Mouse (Mus musculus): ENCODE measurements at regions not wholly inside any gene's neighbourhood (a gene's known extent, or its start where the extent isn't known, plus 50 kb on each side); places are given as distances from the start of the nearest gene placed in this dataset.

DNA sequence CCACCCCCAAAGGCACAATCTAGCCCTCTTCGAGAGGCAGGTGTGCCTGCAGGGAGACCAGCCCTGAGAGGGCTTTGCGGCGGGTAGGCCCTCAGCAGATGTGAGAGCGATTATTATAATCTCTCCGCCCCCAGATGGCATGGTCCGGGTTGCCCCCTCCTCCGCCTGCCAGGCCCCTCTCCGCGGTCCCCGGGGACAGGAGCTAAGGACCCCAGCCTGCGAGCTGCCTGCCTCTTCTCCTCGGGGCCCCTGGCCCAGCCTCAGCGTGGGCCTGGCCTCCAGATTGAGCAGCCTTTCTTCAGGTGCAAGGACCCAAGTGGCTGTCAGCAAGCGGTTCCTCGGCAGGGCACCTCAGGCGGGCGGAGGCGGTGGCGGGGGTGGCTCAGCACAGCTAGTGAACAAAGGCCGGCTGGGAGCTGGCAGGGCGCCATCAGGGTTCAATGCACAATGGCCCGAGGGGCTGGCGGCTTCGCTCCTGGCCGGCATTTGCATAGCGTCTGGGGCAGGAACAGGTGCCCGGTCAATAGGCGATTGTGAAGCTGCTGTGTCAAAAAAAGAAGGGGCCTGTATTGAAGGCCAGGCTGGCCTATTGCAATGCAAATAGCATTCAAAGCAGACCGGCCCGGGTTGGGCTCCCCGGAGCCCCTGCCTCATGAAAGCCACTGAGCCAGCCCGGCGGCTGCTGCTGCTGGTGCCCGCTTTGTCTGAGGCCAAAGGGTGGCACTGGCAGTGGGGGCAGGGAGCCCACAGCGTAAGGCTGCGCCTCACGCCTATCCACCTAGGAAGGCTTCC is 141.1 kb upstream of the Zmiz1 start:
- peak; percentile 86 to 91 for DNase-seq (ENCODE audit: low spot score in 2 of 2)

DNA sequence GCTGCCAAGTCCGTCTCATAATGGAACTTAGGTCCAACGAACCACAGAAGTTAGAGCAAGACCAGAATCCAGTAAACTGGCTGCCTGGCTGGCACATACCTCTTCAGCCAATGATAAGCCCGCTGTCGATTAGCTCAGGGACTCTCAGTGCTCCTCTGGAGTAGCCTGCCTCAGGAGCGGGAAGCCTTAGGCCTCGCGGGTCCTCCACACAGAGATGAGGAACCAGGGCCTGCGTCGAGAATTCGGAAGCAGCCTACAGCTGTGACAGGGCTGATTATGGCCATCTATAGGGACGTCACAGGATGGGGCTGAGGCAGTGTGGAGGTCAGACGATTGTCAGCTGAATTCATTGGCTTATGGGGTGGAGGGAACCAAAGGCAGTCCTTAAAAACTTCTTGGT is 140.1 kb upstream of the Zmiz1 start:
- no peak for DNase-seq (ENCODE audit: low spot score in 2 of 2)

GRCm38 (mm10) chr14:25320141-25320540 is 138.8 kb upstream of the Zmiz1 start:
- peak in 1 of 2 experiments; percentile 47 for DNase-seq (ENCODE audit: low spot score in 2 of 2)

DNA sequence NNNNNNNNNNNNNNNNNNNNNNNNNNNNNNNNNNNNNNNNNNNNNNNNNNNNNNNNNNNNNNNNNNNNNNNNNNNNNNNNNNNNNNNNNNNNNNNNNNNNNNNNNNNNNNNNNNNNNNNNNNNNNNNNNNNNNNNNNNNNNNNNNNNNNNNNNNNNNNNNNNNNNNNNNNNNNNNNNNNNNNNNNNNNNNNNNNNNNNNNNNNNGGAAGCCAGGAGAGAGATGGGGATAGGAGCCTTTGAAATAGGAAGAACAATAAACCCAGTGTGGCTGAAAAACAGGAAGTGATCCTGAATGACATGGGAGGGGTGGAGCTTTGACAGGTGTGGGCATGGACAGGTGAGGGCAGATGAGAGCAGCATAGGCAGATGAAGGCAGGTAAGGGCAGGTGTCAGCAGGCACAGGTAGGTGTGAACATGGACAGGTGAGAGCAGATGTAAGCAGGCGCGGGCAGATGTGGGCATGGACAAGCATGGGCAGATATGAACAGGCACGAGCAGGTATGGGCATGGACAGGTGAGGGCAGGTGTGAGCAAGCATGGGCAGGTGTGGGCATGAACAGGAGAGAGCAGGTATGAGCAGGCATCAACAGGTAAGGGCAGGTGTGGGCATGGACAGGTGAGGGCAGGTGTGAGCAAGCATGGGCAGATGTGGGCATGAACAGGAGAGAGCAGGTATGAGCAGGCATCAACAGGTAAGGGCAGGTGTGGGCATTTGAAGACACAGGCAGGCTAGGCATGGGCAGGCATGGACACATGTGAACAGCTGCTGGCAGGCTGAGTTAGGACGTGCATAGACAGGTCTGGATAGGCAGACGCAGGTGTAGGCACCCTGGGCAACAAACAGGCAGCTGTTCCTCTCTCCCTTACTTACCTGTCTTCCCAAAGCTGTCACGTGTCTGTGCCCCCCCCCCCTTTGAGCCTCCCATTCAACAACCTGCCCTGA is 135.2 kb upstream of the Zmiz1 start:
- no peak for DNase-seq (ENCODE audit: low spot score in 2 of 2)

DNA sequence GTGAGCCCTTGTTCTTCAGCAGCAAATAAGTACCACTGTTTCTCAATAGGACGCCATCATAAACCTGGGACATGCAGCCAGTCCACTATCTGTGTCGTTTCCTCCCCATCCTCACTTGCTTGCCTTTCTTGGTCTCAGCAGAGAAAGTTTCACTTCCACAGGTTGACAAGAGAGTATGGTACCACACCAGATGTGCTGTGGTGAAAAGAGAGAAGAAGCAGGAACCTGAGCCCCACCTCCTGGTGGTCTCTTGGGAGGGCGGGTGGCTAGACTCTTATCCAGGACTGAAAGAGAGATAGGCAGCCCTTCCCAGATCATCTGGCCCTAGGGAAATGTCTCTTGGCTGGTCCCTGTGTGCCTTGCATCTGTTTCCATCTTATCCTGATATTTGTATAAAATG is 133.1 kb upstream of the Zmiz1 start:
- DNase-seq (ENCODE audit: low spot score in 2 of 2), result no peak

DNA sequence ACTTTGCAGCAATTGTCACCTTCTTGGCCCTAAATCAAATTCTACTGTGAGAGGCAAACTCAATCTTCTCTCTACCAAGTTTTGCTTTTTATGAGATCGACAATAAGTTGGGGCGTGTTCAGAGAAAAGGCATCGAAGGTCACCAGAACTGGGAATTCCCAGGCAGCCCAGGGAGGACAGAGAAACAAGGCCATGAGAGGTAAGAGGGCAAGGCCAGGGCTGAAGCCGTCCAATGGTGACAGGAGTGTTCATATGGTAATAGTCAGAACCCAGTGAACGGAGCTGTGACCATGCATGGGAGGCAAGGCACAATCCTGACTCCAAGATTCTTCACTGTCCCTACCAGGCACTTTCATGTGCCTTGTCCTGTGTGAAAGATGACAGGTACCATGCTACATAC is 130.8 kb upstream of the Zmiz1 start:
- DNase-seq (ENCODE audit: low spot score in 2 of 2), result no peak

- no peak for DNase-seq (ENCODE audit: low spot score in 2 of 2)
Observed at GRCm38 (mm10) chr14:25334186-25334585, 124.8 kb upstream of the Zmiz1 start.

DNA sequence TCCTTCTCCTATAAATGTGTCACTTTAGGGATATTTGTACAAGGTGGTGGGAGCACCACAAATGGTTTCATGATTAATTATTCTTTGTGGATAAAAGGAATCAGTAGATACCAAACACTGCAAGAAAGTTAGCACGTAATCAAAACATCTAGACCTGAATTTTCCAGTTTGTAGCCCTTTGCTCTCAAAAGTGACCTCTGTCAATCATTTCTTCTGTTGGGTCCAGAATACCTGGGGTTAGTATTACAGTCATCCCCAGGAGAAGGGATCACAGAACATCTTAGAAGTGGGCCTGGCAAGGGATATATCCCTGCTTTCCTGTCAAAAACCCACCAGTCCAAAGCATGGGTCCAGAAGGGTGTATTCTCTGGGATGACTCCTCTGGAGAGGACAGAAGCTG is 122.1 kb upstream of the Zmiz1 start:
- DNase-seq (ENCODE audit: low spot score in 2 of 2), result no peak

- DNase-seq (ENCODE audit: low spot score in 2 of 2), result no peak
Observed at GRCm38 (mm10) chr14:25338404-25339051, 120.5 kb upstream of the Zmiz1 start.

GRCm38 (mm10) chr14:25340845-25341244 is 118.1 kb upstream of the Zmiz1 start:
- DNase-seq (ENCODE audit: low spot score in 2 of 2), result no peak

DNA sequence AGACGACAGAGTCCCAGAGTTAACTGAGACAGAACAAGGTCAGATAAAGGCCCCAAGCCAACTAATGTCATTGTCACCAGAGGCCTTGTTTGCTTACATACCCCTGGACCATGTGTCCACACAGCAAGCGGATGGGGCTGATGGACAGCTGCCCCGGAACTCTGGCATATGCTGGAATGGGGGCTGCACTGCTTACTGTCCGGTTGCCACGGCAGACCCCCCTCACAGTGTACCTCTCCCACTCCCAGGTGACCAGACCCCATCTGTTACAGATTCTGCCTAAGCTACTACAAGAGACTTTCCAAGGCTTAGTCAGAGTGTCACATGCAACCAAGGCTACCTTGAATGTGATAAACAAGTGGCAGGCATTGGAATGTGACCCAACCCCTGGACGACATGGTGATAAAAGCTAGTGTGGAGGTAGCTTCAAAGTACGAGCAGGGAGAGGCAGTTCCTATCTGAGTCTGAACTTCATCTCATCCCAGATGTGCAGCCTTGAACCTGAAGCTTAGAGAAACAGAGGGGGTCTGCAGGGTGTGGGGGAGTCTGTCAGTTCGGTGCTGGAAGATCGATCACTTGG is 117.0 kb upstream of the Zmiz1 start:
- DNase-seq (ENCODE audit: low spot score in 2 of 2), result no peak

DNA sequence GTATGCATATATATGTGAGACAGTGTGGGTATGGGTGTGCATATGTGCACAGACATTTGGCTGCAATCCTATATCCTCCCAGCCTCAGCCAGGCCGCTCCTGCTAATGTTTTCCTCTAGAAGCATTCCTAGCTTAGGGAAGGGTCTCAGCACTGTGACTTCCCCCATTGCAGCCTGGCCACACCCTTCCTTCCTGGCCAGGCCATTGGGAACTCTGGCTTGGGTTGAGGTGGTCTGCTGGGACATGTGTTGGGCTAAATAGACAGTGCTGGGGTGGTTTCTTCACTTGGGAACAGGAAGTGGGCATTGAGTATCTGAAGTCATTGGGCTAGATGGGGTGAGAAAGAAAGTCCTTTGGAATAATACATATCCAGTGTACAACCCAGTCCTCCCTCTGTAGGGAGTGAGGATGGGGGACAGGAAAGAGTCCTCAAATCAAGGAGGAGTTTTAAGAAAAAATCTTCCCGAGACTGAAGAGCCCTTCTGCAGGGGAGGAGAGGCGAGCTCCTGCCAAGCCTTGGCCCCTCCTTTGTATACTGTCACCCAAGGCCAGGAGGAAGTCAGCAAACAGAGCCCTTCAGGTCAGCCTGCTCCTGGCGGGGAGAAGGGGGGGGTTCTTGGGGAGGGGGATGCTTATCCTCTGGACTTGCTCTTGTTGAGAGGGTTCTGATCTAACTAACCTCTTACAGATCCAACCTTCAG is 116.0 kb upstream of the Zmiz1 start:
- DNase-seq (ENCODE audit: low spot score in 2 of 2), result no peak

- no peak for DNase-seq (ENCODE audit: low spot score in 2 of 2)
Observed at GRCm38 (mm10) chr14:25345995-25346394, 113.0 kb upstream of the Zmiz1 start.

DNA sequence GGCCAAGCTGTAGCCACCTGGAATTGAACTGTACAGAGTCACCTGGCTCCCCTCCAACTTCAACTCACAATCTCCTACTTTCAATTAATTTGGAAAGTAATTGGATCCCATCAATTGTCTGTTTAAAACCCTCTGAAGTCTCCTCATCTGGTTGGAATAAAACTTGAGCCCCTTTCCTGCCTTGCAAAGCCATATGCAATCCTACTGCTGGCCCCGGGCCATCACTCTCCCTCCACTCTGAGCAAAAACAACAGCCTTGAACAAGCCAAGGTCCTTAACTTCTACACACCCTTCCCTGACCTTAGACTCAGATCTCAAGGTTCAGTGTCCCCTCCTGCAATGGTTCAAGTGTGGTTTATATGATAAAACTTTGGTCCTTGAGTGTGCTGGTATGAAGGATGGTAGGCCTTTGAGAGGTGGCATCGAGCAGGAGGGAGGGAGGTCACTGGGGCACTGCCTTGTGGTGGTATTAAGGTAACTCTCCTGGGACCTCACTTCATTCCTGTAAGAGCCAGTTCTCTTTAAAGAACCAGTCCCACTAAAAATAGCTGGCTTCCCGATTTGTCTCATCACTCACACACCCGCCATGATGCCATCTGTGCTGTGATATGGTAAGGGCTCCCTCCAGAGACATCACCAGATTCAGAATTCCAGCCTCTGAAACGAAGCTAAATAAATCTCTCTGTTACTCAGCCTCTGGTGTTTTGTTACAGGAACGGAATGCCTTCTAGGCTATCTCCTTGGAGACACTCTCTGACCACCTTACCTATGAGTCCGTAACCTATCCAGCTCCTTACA is 112.0 kb upstream of the Zmiz1 start:
- peak in 1 of 2 experiments; percentile 49 for DNase-seq (ENCODE audit: low spot score in 2 of 2)

DNA sequence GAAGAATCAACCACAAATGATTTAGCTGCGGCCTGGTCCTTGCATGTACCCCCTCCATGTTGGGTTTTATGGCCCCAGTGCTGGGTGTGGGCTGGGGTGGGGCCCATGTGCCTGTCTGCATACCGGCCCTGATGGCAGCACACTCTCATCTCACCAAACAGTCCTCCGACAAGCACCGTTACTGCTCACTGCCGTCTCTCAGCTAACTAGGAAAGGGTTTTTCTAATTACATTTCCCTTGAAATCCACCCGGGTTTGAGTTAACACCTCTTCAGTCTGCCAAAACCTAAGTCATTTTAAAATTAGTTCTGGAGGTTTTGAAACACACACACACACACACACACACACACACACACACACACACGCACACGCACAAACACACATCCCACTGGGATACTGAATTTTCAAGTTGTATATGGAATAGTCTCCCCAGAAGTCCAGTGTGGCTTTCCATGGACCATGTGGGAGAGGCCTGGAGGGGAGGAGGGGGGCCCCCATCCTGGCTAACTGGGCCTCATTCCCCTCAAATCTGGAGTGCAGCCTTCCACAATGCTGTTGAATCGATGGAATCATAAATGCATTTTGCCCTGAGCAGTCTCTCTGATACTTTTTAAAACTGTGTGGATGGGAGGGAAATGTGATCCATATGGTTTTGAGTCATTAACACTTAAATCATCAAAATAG is 108.6 kb upstream of the Zmiz1 start:
- no peak for DNase-seq (ENCODE audit: low spot score in 2 of 2)

DNA sequence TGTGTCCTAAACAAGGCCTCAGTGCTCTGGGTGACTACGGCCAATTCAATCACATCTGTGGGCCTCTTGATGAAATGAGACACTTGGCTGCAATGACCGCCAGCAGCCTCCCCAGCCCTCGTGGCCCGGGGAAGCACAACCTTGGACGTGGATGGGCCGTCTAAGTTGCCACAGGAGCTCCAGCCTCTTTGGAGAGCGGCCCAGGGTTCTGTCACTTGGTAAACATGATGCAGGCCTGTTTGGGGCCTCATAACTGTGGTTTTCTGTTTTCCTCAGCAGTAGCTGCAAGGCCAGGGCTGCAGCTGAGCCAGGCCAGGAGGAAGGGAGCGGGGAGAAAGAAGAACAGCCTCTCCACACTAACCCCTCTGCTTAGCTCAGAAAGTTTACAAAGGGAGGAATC is 105.2 kb upstream of the Zmiz1 start:
- peak; percentile 47 to 55 for DNase-seq (ENCODE audit: low spot score in 2 of 2)

GRCm38 (mm10) chr14:25354288-25354850 is 104.6 kb upstream of the Zmiz1 start:
- DNase-seq (ENCODE audit: low spot score in 2 of 2), result no peak

DNA sequence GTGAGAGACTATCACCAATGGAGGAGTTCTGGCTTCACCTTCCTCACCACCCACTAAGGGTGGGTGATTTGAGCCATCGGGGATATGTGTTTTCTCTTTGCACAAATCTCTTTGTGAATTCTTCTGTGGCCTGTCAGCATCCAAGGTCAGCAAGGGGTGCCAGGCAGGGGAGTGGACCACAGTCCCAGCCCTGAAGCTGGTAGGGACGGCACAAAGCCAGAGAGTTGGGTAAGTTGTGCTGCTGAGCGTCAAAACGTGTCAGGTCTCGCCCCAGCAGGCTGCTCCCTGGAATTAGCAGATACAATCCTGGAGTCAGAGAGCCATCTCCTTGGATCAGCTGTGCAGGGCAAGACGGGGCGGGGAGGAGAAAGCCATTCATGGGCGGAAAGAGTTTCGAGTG is 101.2 kb upstream of the Zmiz1 start:
- no peak for DNase-seq (ENCODE audit: low spot score in 2 of 2)

DNA sequence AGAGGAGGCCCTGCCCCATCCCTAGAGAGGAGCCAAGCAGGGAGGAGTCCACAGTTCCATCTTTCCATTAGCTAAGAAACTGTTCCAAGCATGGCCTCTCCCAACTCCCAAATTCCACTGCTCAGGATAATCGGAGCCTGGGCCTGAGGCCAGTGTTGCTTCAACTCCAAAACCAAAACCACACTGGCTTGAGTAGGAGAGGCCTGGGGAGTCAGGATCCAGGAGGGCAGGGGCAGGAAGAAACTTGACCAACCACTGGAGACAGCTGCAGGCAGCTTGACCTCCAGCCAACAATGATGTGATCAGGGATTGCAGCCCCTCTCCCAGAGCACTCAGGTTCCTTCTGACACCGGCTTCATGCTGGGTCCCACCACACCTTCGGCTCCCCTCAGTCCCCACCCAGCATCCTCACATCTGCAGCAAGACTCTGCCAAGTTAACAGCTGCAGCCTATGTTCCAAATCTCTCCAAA is 99.1 kb upstream of the Zmiz1 start:
- DNase-seq (ENCODE audit: low spot score in 2 of 2), result no peak
